Mouse (Mus musculus) bone marrow macrophage, adult 2 months (primary cell): ENCODE data around the gene Hdgf.

Source experiments
- CTCF ChIP-seq: IDR thresholded peaks from 2 replicates; pipeline ENCODE4 v1.5.1; 2012; ENCODE audit warnings: low read depth, mild to moderate bottlenecking, low read length, moderate library complexity
- POLR2A ChIP-seq: IDR thresholded peaks from 2 replicates; pipeline ENCODE4 v1.6.1; 2012; ENCODE audit warnings: mild to moderate bottlenecking, low read depth, low read length, borderline replicate concordance

- no peak for TF ChIP-seq CTCF
- TF ChIP-seq POLR2A, result no peak
Observed at GRCm38 (mm10) chr3:87947811-87948199, 41.7 kb downstream of the Hdgf start.
